Mouse (Mus musculus) liver, embryonic 11.5 days (tissue): ENCODE measurements at regions not wholly inside any gene's neighbourhood (a gene's known extent, or its start where the extent isn't known, plus 50 kb on each side); places are given as distances from the start of the nearest gene placed in this dataset.

ENCODE experiments used
- ATAC-seq: fragments of 200-750 bp; cut with Nextera tagmentation; replicated peaks from 2 replicates; pipeline ENCODE4 v1.8.0; 2017; ENCODE audit warnings: moderate number of reproducible peaks, mild to moderate bottlenecking, moderate TSS enrichment, moderate library complexity; ENCODE audit not compliant: low FRiP score
- DNase-seq: peaks from one replicate; pipeline ENCODE4 v3.0.0-alpha.2; 2017; ENCODE audit warnings: low spot score
- H3K27ac ChIP-seq: fragments of 300-500 bp; sonication (generic); 2 replicates; pipeline ENCODE4 v1.5.1; 2014; ENCODE audit warnings: mild to moderate bottlenecking, low read depth, low read length, control low read depth
- H3K27me3 ChIP-seq: fragments of 300-500 bp; sonication (generic); replicated peaks from 2 replicates; pipeline ENCODE4 v1.6.1; 2014; ENCODE audit warnings: low read length, mixed read lengths; ENCODE audit not compliant: control insufficient read depth, insufficient read depth
- H3K36me3 ChIP-seq: fragments of 300-500 bp; sonication (generic); 2 replicates; pipeline ENCODE4 v1.6.1; 2014; ENCODE audit warnings: mild to moderate bottlenecking, low read length, moderate library complexity, mixed read lengths; ENCODE audit not compliant: control insufficient read depth, insufficient read depth
- H3K4me1 ChIP-seq: fragments of 300-500 bp; sonication (generic); replicated peaks from 2 replicates; pipeline ENCODE4 v1.6.1; 2014; ENCODE audit warnings: low read length, mixed read lengths; ENCODE audit not compliant: control insufficient read depth, insufficient read depth
- H3K4me2 ChIP-seq: fragments of 300-500 bp; sonication (generic); 2 replicates; pipeline ENCODE4 v1.6.1; 2014; ENCODE audit warnings: mild to moderate bottlenecking, control low read depth, moderate library complexity
- H3K4me3 ChIP-seq: fragments of 300-500 bp; sonication (generic); 2 replicates; pipeline ENCODE4 v1.5.1; 2014; ENCODE audit warnings: low read depth, low read length, control low read depth
- H3K9ac ChIP-seq: fragments of 300-500 bp; sonication (generic); 2 replicates; pipeline ENCODE4 v1.6.1; 2014; ENCODE audit warnings: low read depth, low read length, control low read depth
- H3K9me3 ChIP-seq: fragments of 300-500 bp; sonication (generic); 2 replicates; pipeline ENCODE4 v1.6.1; 2016; ENCODE audit warnings: low read length, inconsistent platforms, mixed read lengths; ENCODE audit not compliant: control insufficient read depth
- whole genome bisulfite sequencing: fragments of 180-500 bp; shearing (Covaris S2); extraction: QIAGEN DNeasy Blood & Tissue Kit; methylation state at CpG from one replicate; pipeline ENCODE4 v1.1.7; 2014; 5-methylcytosine and 5-hydroxymethylcytosine counted together

DNA sequence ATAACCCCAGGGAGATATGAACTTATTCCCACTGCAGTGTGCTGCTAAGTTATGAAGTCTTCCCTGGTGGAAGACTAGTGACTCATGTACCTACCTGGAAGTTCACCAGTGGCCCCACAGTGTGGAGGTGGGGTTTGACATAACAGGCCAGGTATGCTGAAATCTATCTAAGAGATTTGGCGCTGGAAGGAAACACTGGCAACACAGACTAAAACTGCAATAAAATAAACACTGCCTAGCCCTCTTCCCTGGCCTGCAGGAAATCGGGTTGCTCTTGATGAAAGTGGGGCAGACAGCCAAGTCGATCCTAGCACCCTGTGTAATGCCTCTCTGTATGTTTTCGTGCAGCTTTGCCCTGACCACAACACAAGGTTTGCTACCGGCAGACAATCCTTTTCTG is 177.2 kb upstream of the Rgma start:
- Histone ChIP-seq H3K36me3 (no peaks in the 10 kb centered on the region), H3K9me3 (no peaks in the 10 kb centered on the region), H3K4me3 (no peak overlapping the region), H3K4me2 (no peak overlapping the region), H3K9ac (no peak overlapping the region), H3K27ac (no peak overlapping the region), H3K27me3 (no peaks in the 10 kb centered on the region), H3K4me1 (no peaks in the 10 kb centered on the region)
- WGBS = 72% methylated on average over 5 of the region's 5 CpGs
- ATAC-seq (no peak), DNase-seq (no peak)

DNA sequence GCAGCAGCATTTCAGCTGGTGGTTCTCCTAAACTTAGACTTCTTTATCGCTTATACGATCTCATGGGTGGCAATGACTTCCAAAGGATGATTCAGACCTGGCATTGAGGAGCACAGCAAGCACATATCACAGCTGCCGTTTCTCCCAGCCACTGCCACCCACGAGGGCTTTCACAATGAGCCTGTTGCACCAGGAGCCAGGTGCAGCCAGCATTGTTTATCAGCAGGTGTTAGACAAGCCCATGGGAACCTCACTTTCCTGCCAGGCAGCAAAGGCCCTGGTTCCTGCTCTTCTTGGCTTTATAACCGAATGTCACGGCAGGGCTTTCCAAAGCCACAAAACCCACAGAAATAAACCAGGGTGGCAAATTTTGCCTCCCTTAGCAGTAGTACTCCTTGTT is 175.3 kb upstream of the Rgma start:
- Histone ChIP-seq H3K9ac (no peak overlapping the region), H3K4me2 (no peak overlapping the region), H3K4me3 (no peak overlapping the region), H3K4me1 (no peaks in the 10 kb centered on the region), H3K9me3 (no peaks in the 10 kb centered on the region), H3K27ac (no peak overlapping the region), H3K36me3 (no peaks in the 10 kb centered on the region), H3K27me3 (no peaks in the 10 kb centered on the region)
- ATAC-seq = no peak
- 80% methylated on average over 6 of the region's 6 CpGs for WGBS
- no peak for DNase-seq

DNA sequence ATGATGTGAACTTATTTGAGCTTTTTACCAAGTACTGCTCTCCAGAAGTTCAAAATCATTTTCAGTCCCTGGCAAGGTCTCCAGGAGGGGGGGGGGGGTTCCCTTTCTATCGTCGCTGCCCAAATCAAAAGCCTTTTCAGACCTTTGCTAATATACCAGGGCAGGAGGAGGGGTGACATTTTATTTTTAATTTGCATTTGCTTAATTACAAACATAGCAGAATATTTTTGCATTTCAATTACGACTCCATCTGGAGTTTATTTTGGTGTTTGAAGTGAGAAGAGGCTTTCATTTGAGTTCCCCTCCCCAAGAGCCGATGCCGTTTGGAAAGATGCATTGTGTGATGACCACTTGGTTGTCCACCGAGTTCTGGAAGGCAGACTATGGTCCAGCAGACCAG is 174.0 kb upstream of the Rgma start:
- no peak overlapping the region for H3K4me3 ChIP-seq
- no peaks in the 10 kb centered on the region for H3K36me3 ChIP-seq

DNA sequence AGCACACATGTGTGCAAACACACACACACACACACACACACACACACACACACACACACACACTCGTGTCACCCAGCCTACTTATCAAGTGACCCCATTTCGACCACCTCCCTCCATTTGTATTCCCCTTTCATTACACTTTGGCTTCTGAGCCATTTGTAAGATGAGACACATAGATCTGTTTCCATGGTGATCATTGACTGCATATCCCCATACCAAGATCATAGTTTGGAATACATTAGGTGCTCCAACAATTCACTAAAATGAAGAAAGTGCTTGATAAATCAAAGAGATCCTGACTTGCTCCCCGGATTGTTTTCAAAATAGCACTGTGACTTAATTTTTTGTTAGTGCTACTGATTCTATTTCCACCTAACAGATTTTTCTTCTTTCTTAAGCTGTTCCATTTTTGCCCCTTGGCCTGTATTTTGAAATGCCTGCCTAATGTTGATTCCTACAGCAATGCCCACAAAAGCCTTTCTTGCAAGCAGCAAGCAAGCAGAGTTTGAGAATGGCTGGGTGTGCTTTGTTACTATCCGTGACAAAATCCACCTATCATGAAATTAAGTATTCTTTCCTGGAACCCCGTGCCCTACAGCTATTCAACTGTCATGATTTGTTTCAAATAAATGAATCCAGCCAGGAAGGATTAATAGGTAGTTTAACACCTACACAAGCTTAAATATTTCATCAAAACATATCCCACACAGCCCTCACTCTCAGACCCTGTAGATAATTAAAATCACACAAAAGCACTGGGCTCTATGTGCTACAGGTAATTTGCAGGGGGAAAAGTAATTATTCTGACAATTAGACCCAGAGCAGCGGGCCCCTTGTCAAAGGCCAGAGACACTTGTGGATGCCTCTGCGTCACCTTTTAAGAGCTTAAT is 168.1 kb upstream of the Rgma start:
- 67% methylated on average over 7 of the region's 7 CpGs for WGBS
- Histone ChIP-seq H3K4me1 (no peaks in the 10 kb centered on the region), H3K9ac (no peak overlapping the region), H3K9me3 (no peaks in the 10 kb centered on the region), H3K27ac (no peak overlapping the region), H3K27me3 (no peaks in the 10 kb centered on the region), H3K4me2 (no peak overlapping the region), H3K36me3 (no peaks in the 10 kb centered on the region), H3K4me3 (no peak overlapping the region)
- DNase-seq (no peak), ATAC-seq (no peak)

More for the DNA sequence above, 174.0 kb upstream of the Rgma start:
- 78% methylated on average over 6 of the region's 6 CpGs for WGBS
- Histone ChIP-seq H3K27me3 (no peaks in the 10 kb centered on the region), H3K4me2 (no peak overlapping the region), H3K27ac (no peak overlapping the region), H3K4me1 (no peaks in the 10 kb centered on the region), H3K9ac (no peak overlapping the region), H3K9me3 (no peaks in the 10 kb centered on the region)
- no peak for ATAC-seq
- no peak for DNase-seq

DNA sequence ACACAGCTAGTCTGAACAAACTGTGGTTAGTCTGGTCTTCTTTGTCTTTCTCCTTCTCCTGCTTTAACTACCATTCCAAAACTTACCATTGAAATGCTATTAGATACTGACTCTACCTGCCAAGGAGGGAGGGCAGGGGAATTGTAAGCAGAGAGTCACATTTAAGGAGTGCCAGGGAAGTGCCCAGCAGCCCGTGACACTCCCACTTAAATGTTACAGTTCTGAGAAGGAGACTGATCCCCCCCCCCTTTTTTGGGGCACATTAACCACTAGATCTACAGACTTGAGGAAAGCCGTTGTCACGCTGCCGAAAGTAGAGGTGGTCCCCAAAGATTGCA is 166.9 kb upstream of the Rgma start:
- WGBS = 61% methylated on average over 4 of the region's 4 CpGs
- DNase-seq = no peak
- H3K4me3 ChIP-seq = no peak overlapping the region
- H3K9ac ChIP-seq = no peak overlapping the region
- H3K4me2 ChIP-seq = no peak overlapping the region
- H3K27me3 ChIP-seq = no peaks in the 10 kb centered on the region
- no peak overlapping the region for H3K27ac ChIP-seq
- H3K9me3 ChIP-seq = no peaks in the 10 kb centered on the region
- ATAC-seq = no peak
- no peaks in the 10 kb centered on the region for H3K4me1 ChIP-seq
- no peaks in the 10 kb centered on the region for H3K36me3 ChIP-seq

DNA sequence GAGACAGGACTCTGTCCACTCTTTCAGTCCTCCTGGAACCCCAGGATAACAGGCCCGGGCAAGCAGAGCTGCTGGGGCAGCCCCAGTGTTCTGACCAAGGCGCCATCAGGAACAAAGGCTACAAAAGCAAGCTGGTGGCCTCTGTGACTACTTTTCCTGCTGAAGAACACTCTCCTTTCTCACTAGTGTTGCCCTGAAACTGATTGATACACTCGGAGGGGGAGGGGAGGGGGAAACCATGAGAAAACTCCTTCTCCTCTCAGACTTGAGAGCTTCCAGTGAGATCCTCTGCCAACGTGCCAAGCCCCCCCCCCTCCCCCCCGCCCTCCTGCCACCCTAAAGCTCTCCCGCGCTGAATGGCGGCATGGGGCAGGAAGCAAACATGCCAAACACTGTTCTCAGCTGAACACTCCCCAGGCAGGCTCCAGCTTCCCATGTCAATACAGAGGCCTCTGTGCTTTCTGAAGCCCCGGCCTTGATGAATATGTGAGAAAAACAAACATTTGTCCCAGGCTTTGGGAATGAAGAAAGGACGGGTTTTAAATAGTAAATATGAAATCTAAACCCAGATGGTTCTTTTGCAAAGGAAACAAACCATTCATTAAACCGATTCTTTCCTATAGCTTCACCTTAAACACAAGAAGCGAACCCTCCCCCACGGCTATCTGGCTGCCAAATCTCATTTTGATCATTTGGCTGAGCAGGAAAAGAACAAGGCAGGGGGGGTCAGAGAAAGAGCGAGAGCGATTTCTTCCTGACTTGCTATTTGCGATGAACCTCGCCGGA is 166.3 kb upstream of the Rgma start:
- Histone ChIP-seq H3K36me3 (no peaks in the 10 kb centered on the region), H3K27me3 (no peaks in the 10 kb centered on the region), H3K4me2 (no peak overlapping the region), H3K9me3 (no peaks in the 10 kb centered on the region), H3K4me1 (no peaks in the 10 kb centered on the region), H3K9ac (no peak overlapping the region), H3K27ac (no peak overlapping the region), H3K4me3 (no peak overlapping the region)
- ATAC-seq (no peak), DNase-seq (no peak)
- 35% methylated on average over 18 of the region's 18 CpGs for WGBS

DNA sequence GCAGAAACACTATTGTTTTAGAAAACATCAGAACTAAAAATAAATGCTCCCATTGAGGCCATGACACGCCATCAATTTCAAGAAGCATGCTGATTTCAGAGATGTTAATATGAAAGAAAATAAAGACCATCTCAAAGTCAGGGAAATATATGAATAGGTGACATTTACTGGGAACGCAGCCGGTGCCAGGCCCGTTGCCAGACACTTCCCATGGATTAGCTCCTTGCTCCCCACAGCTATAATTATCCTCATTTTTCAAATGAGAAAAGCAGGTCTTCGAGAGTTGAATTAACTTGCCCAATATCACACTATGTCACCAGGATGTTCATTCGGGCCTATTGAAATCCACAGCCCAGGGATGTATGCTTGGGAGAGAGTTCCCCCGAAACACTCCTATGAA is 165.2 kb upstream of the Rgma start:
- Histone ChIP-seq H3K4me1 (no peaks in the 10 kb centered on the region), H3K4me3 (no peak overlapping the region), H3K27ac (no peak overlapping the region), H3K27me3 (no peaks in the 10 kb centered on the region), H3K36me3 (no peaks in the 10 kb centered on the region), H3K9ac (no peak overlapping the region), H3K4me2 (no peak overlapping the region), H3K9me3 (no peaks in the 10 kb centered on the region)
- WGBS = 86% methylated on average over 7 of the region's 7 CpGs
- DNase-seq (no peak), ATAC-seq (no peak)

DNA sequence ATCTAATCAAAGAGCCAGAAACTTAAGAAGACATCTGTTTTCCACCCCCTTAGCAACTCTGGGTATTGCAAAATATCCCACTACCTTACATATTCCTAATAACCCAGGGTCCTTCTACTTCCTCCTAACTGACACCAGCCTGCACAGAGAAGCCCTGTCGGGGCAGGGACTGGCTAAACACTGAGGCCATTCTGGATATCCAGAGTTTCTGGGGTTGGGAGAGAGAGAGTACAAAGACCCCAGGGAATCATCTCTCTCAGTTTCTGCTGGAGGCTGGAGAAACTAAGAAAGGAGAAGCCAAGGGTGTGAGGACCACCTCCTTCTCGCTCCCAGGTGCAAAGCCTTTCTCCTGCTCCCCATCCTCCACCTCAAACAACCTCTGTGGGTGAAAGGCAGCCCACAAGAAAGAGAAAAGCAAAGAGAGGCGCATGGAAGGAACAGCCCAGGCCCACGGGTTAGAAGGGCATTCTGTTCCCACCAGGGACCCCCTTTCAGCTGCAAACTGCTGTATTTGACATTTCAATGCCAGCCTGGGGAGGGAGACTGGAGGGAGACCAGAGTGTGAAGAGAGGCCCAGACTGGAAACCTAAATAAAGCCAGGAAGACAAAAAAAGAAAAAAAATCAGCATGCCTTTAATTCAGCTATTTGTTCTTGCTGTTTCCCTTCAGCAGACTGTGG is 152.9 kb upstream of the Rgma start:
- Histone ChIP-seq H3K27ac (no peak overlapping the region), H3K36me3 (no peaks in the 10 kb centered on the region), H3K4me2 (no peak overlapping the region), H3K4me1 (no peaks in the 10 kb centered on the region), H3K27me3 (no peaks in the 10 kb centered on the region), H3K9me3 (no peaks in the 10 kb centered on the region), H3K9ac (no peak overlapping the region), H3K4me3 (no peak overlapping the region)
- no peak for DNase-seq
- ATAC-seq = no peak
- WGBS = 27% methylated on average over 4 of the region's 4 CpGs
